Mouse (Mus musculus): ENCODE measurements at regions not wholly inside any gene's neighbourhood (a gene's known extent, or its start where the extent isn't known, plus 50 kb on each side); places are given as distances from the start of the nearest gene placed in this dataset.
A peak's percentile ranks its signal among the peaks of the same experiment; 100 is the strongest.

- DNase-seq (ENCODE audit: low read depth), result no peak
Observed at GRCm38 (mm10) chr3:116197966-116198365, 55.3 kb downstream of the Gpr88 start.

DNA sequence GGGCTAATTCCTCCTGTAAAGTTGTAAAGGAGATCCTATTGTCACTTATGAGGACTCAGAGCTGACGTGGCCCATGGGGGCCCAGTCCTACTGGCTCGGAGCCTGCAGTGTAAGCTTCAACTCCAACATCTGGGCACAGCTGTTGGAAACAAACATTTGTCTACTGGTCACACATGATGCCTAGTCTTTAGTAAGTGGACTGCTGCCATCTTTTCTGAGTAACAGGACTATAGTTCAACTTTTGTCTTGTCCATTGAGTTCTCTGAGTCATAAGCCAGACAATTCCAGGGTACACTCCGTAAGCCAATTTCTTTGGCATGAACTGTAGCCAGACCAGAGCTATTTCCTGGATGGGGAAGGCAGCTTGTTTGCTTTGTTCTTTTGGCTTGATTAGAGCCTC is 58.6 kb downstream of the Gpr88 start:
- DNase-seq (ENCODE audit: low read depth), result peak; percentile 87

GRCm38 (mm10) chr3:116191261-116191660 is 61.8 kb upstream of the Vcam1 start:
- DNase-seq (ENCODE audit: low read depth), result peak; percentile 27

- peak; percentile 57 for DNase-seq (ENCODE audit: low read depth)
Observed at GRCm38 (mm10) chr3:116190727-116191126, 61.2 kb upstream of the Vcam1 start.

DNA sequence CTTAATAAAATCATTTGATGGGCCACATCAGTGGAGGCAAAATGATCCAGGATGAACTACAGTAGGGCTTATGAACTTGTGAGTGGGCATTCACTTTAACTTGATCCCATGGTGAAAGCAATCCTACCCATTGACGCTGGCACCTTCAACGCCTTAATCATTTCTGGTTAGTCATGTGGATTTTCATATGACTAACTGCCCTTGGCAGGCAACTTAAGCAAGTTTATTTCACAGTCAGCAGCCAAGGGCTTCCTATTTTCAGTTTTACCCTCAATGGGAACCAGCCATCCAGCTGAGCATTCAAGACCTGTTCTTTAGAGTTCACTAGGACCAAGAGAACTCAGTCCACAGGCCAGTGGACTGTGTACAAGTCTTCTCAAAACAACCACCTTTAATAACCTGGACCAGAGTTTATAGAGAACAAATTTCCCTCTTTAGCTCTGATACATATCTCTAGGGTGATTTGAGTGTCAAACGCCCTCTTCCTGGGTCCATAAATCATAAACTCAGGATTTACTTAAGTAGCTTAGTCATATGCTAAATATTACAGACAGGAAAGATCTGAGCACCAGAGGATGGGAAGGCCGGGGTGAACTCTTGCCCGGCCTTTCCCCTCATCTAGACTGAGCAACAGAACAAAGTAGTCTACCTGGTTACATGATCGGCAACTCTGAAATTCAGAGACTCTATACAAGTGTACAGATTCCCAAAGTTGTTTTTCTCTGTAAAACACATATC is 60.0 kb upstream of the Vcam1 start:
- DNase-seq (ENCODE audit: low read depth), result peak; percentile 91

GRCm38 (mm10) chr3:116185206-116185605 is 55.7 kb upstream of the Vcam1 start:
- no peak for DNase-seq (ENCODE audit: low read depth)

DNA sequence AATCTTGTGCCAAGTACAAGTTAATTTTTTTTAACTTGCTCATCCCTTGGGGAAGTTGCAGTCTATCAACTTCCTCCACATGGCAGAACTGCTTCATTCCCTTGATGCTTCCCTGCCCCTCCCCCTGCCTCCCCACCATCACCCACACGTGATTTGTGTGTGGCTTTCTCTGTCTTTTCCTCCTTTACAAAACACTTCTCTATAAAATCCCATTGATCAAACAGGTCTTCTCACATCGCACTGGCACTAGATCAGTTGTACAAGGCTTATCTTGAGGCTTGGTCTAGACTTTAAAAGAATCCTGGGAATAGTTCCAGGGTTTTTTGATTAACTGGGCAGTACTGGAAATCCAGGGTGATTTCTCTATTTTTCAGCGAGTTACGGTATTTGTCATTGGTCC is 55.0 kb upstream of the Vcam1 start:
- DNase-seq (ENCODE audit: low read depth), result no peak

- peak; percentile 25 for DNase-seq (ENCODE audit: low read depth)
Observed at GRCm38 (mm10) chr3:116180341-116180885, 50.9 kb upstream of the Vcam1 start.
